16 mouse cellular contexts compared by ENCODE assay signal in genomic region chr10:125274519-125275148, GRCm38 (mm10).
"Had no signal": no experiment of that assay in that cellular context is flagged by ENCODE, and none has a peak within 500 bp of the region (broad histone marks: within the 10 kb centered on the region; RNA-seq: fewer than 3 reads in every experiment).

No protein-coding gene starts in this region.

- H3K36me3 ChIP-seq: limb, embryonic 12.5 days; liver, embryonic 15.5 days; midbrain, embryonic 13.5 days; neural tube, embryonic 13.5 days; stomach, embryonic 15.5 days had no signal

- H3K9ac ChIP-seq: limb, embryonic 12.5 days; liver, embryonic 15.5 days; midbrain, embryonic 13.5 days; neural tube, embryonic 13.5 days; stomach, embryonic 15.5 days had no signal

- ATAC-seq: intestine, postnatal 0 days; lung, postnatal 0 days had no signal

- H3K9me3 ChIP-seq: limb, embryonic 12.5 days; liver, embryonic 15.5 days; midbrain, embryonic 13.5 days; neural tube, embryonic 13.5 days; stomach, embryonic 15.5 days had no signal

- DNase-seq: kidney, adult 9 months; kidney, postnatal 4 days; liver; lung, adult 2 months; lung, postnatal 36 days; thymus, adult 2 months; thymus, postnatal 25 days had no signal

- H3K27me3 ChIP-seq: limb, embryonic 12.5 days; liver, embryonic 15.5 days; midbrain, embryonic 13.5 days; neural tube, embryonic 13.5 days; stomach, embryonic 15.5 days had no signal

- H3K4me3 ChIP-seq: layer of hippocampus, adult 2 months; limb, embryonic 12.5 days; liver, embryonic 15.5 days; midbrain, embryonic 13.5 days; neural tube, embryonic 13.5 days; stomach, embryonic 15.5 days had no signal

- H3K27ac ChIP-seq: kidney, postnatal 0 days; layer of hippocampus, adult 2 months; limb, embryonic 12.5 days; liver, embryonic 15.5 days; midbrain, embryonic 13.5 days; neural tube, embryonic 13.5 days; stomach, embryonic 15.5 days had no signal

- H3K4me1 ChIP-seq: midbrain, embryonic 13.5 days; stomach, embryonic 15.5 days had no signal

- H3K4me2 ChIP-seq: limb, embryonic 12.5 days; liver, embryonic 15.5 days; midbrain, embryonic 13.5 days; neural tube, embryonic 13.5 days had no signal
